9 mouse cellular contexts compared by ENCODE assay signal in genomic region chr16:34901611-34902293, GRCm38 (mm10).
DNase-seq lines count a peak whose midpoint lies in the region; ATAC-seq and TF ChIP-seq lines count a peak whose summit lies in the region.
"Had no signal": no experiment of that assay in that cellular context is flagged by ENCODE, and none has a peak within 500 bp of the region (broad histone marks: within the 10 kb centered on the region; RNA-seq: fewer than 3 reads in every experiment).

No protein-coding gene starts in this region.

- no peaks in the 10 kb centered on the region for H3K36me3 ChIP-seq in lung, embryonic 14.5 days (ENCODE audit: insufficient read depth)
- no peaks in the 10 kb centered on the region for H3K36me3 ChIP-seq in heart, embryonic 15.5 days
- no peaks in the 10 kb centered on the region for H3K36me3 ChIP-seq in stomach, embryonic 14.5 days (ENCODE audit: control insufficient read depth, insufficient read depth, low read length)
- H3K36me3 ChIP-seq: hindbrain, embryonic 15.5 days; limb, embryonic 12.5 days had no signal

- peak; percentile 92 for DNase-seq in heart, adult 11 months
- DNase-seq in heart, adult 9 months (ENCODE audit: low spot score in 2 of 2): no peak
- DNase-seq in lung, embryonic 14.5 days: peak; percentile 26
- DNase-seq in lung, postnatal 25 days (ENCODE audit: low spot score): no peak
- DNase-seq in urinary bladder, postnatal 36 days (ENCODE audit: low spot score in 2 of 2): no peak

- no peak for ATAC-seq in lung, embryonic 14.5 days (ENCODE audit: insufficient read depth)
- peak; percentile 47; the same call in 1 of the 2 replicates for ATAC-seq in heart, embryonic 15.5 days (replicated peaks; ENCODE audit: insufficient number of reproducible peaks, insufficient read depth, low FRiP score, low read depth)
- peak; percentile 21; the same call in 1 of the 2 replicates for ATAC-seq in stomach, embryonic 14.5 days (ENCODE audit: insufficient number of reproducible peaks, insufficient read depth, low FRiP score, low read depth)

- peaks cover 28% of the 10 kb centered on the region for H3K4me1 ChIP-seq in lung, embryonic 14.5 days (ENCODE audit: insufficient read depth)
- peaks cover 38% of the 10 kb centered on the region for H3K4me1 ChIP-seq in heart, embryonic 15.5 days (replicated peaks)
- H3K4me1 ChIP-seq in stomach, embryonic 14.5 days (ENCODE audit: control insufficient read depth, insufficient read depth, low read length): peaks cover 10% of the 10 kb centered on the region; the same call in 1 of the 2 replicates

- no peak overlapping the region for H3K9ac ChIP-seq in lung, embryonic 14.5 days
- H3K9ac ChIP-seq in heart, embryonic 15.5 days: peak overlapping the region; percentile 17; the same call in 1 of the 2 replicates
- H3K9ac ChIP-seq in stomach, embryonic 14.5 days (replicated peaks; ENCODE audit: low read depth, low read length): no peak overlapping the region
- H3K9ac ChIP-seq: hindbrain, embryonic 15.5 days; limb, embryonic 12.5 days had no signal

- no peak overlapping the region for H3K4me2 ChIP-seq in lung, embryonic 14.5 days
- no peak overlapping the region for H3K4me2 ChIP-seq in heart, embryonic 15.5 days
- no peak overlapping the region for H3K4me2 ChIP-seq in stomach, embryonic 14.5 days (replicated peaks; ENCODE audit: low read depth, low read length)
- H3K4me2 ChIP-seq: hindbrain, embryonic 15.5 days; limb, embryonic 12.5 days had no signal

- 70% methylated on average over 7 of the region's 7 CpGs for WGBS in lung, embryonic 14.5 days
- 64% methylated on average over 7 of the region's 7 CpGs for WGBS in heart, embryonic 15.5 days
- WGBS in stomach, embryonic 14.5 days: 69% methylated on average over 7 of the region's 7 CpGs

- no peak overlapping the region for H3K4me3 ChIP-seq in lung, embryonic 14.5 days (ENCODE audit: low read depth, low read length)
- no peak overlapping the region for H3K4me3 ChIP-seq in heart, embryonic 15.5 days
- no peak overlapping the region for H3K4me3 ChIP-seq in stomach, embryonic 14.5 days (ENCODE audit: low read depth, low read length)
- H3K4me3 ChIP-seq: hindbrain, embryonic 15.5 days; limb, embryonic 12.5 days had no signal

- H3K27me3 ChIP-seq in lung, embryonic 14.5 days (ENCODE audit: insufficient read depth, low read length): no peaks in the 10 kb centered on the region; the same call in 1 of the 2 replicates
- peaks cover 4% of the 10 kb centered on the region; the same call in 1 of the 2 replicates for H3K27me3 ChIP-seq in heart, embryonic 15.5 days
- H3K27me3 ChIP-seq in stomach, embryonic 14.5 days (ENCODE audit: control insufficient read depth, insufficient read depth, low read length): no peaks in the 10 kb centered on the region
- H3K27me3 ChIP-seq: hindbrain, embryonic 15.5 days had no signal

- H3K9me3 ChIP-seq in lung, embryonic 14.5 days (ENCODE audit: low read depth, low read length): no peaks in the 10 kb centered on the region
- no peaks in the 10 kb centered on the region for H3K9me3 ChIP-seq in heart, embryonic 15.5 days (replicated peaks)
- H3K9me3 ChIP-seq in stomach, embryonic 14.5 days (ENCODE audit: control insufficient read depth, low read depth, low read length): no peaks in the 10 kb centered on the region
- H3K9me3 ChIP-seq: hindbrain, embryonic 15.5 days; limb, embryonic 12.5 days had no signal

- H3K27ac ChIP-seq in lung, embryonic 14.5 days (ENCODE audit: low read depth): peak overlapping the region; percentile 62; the same call in 1 of the 2 replicates
- peak overlapping the region; percentile 43 for H3K27ac ChIP-seq in heart, embryonic 15.5 days
- peak overlapping the region; percentile 35; the same call in 1 of the 2 replicates for H3K27ac ChIP-seq in stomach, embryonic 14.5 days (ENCODE audit: low read length)
- H3K27ac ChIP-seq: hindbrain, embryonic 15.5 days; limb, embryonic 12.5 days had no signal

- TF ChIP-seq CTCF in lung, embryonic 14.5 days (IDR thresholded peaks at IDR 0.05; ENCODE audit: low read depth): no peak

Comparison
In these comparisons a context has a peak if more than half of its experiments do, and no peak if none do; other contexts are left out.
1. DNase-seq: peak in heart, adult 11 months (single experiment) and lung, embryonic 14.5 days (single experiment); none in heart, adult 9 months (0 of 2), lung, postnatal 25 days (single experiment) and urinary bladder, postnatal 36 days (0 of 2).
2. Peak in every context shown above with its lines, with median percentiles within 50 percentile points of each other: H3K27ac ChIP-seq.